Mouse (Mus musculus): ENCODE results near the gene Slc28a1.

The Slc28a1 gene

DNA sequence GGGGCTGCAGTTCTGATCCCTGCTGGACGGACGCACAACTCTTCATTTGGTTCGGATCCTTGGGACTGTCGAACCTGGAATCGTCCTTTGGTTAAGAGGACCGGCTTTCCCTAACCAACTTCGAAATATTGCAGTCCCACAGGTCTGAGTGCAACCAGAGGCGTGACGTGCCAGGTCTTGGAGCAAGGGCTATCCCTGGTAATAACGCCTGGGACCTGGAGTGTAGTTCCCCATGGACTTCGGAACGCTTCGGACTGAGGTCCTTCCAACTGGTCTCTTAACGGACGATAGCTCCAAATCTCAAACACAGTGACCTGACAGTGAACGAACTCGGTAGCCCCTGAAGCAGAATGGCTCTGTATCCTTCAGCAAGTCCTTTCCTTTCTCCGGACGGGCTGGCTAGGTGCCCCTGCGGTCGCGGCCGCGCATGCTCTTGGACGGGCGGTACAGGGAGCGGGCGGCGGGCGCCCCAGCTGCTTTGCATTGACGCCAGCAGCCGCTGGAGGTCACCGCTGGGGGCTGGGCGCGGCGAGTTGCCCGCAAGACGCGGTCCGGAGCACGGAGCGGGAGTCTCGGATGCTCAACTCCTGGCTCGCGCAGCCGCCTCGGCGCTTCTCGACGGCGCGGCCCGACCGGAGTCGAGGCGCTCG is 98.2 kb downstream of the Slc28a1 start:
- peak; percentile 90 for DNase-seq (ENCODE audit: low read depth, low spot score)

DNA sequence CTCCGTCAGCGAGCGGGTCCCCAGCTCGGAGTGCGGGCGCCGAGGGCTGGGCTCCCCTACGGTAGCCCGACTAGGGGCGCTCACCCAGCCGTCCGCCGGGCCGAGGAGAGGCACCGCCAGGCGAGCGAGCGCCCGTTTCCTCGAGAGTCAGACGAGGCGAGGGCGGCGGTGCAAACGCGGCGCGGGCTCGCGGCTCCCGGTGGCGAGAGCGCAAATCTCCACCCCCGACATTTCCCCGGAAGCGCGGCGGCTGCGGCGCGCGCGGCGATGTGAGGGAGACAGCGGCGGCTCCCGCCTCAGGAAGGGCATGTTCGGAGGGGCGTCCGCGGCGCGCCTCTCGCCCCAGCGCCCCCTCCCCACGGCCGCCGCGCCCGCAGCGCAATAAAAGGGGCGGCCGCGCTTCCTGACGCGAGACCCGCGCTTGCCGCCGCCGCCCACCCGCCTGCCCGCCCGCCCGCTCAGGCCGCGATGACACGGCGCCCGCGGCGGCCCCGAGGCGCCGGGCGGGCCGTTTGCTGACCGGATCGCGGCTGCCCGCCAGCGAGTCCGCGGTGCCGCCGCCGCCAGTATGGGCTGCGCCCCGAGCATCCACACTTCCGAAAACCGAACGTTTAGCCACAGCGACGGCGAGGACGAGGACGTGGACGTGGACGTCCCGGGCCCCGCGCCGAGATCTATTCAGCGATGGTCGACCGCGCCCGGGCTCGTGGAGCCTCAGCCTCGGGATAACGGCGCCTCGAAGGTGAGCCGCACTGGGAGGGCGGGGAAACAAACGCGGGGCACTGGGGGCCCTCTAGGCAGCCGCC is 99.0 kb downstream of the Slc28a1 start, which contains the start of gene Pde8a:
TSS of gene Pde8a (plus strand) at position 250 of the 806 bp plus-strand sequence.
- DNase-seq (ENCODE audit: low read depth, low spot score), result no peak

DNA sequence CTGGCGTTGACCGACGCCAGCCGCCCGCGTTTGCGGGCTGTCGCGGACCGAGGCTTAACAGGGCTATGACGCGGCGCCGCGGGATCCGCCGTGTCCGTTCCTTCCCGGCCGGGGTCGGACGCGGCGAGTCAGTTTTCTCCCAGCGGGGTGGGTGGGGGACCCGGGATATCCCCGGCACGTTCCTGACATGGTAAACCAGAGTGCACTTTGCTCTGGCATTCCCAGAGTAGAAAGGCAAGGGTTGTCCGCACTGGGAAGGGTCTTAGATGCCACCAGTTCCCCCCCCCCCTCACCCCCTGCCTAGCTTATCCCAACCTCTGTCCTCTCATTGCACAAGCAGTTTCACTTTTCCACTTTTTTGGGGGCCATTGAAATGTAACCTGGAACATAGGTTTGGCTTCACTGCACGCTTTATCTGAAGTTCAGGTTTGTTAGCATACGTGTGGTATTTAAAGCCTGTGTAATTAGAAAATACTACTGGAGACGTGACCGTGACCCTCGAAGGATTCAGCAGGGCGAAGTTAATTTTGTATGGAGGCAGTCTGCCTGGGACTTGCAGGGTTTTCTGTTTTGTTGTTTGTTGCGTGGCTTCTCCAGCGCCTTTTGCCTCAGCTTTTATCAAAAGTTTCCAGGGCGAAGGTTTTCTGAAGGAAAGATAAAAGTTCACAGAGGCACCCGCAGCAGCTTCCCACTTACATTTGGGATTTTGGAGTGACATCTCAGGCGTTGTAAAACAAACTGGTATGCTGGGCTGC is 99.7 kb downstream of the Slc28a1 start:
- peak; percentile 23 for DNase-seq (ENCODE audit: low read depth, low spot score)

DNA sequence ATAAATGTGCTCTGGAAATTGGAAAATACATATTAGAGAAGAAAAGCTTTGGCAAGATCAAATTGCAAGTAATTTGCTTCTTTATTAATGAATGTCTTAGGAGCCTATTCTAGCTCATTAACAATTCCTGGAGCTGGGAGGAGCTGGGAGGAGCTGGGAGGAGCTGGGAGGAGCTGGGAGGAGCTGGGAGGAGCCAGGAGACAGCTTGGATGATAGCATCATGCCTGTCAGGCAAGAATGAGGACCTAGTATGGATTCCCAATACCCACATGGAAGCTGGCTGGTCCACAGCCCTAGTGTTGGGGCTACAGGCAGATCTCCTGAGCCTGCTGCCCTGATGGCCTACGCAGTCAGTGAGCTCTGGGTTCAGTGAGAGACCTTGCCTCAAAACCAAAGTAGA is 101.4 kb downstream of the Slc28a1 start:
- peak; percentile 41 for DNase-seq (ENCODE audit: low read depth, low spot score)

DNA sequence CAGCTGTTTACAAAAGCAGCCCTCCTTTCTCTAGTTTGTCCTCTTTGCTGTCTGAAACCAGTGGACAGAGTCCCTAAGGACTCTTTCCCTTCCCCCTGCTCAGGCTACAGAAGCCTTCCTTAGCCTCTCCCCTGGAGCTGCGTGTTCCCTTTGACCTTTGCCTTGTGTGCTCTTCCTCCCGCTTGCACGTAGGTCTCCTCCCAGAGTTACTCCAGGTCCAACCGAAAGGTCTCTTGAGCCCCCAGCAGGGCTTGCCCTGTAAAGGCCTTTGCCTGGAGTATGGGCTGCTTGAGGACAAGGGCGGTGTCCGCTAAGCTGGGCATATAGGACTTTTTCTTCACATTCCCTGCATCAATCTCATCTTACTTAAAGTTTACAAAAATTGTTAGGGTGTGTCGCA is 104.7 kb downstream of the Slc28a1 start:
- DNase-seq (ENCODE audit: low read depth, low spot score), result peak; percentile 34
